Mouse (Mus musculus): ENCODE results near the gene Ctnna3.

The Ctnna3 gene

GRCm38 (mm10) chr10:63710211-63710610 lies 280.3 kb downstream of the Ctnna3 start:
- no peak for DNase-seq (ENCODE audit: low read depth)

- no peak for DNase-seq (ENCODE audit: low read depth)
Observed at GRCm38 (mm10) chr10:63712530-63712929, 282.6 kb downstream of the Ctnna3 start.

- no peak for DNase-seq (ENCODE audit: low read depth)
Observed at GRCm38 (mm10) chr10:63714151-63714550, 284.3 kb downstream of the Ctnna3 start.

- DNase-seq (ENCODE audit: low read depth): no peak
Observed at GRCm38 (mm10) chr10:63768871-63769270, 339.0 kb downstream of the Ctnna3 start.

- DNase-seq (ENCODE audit: low read depth): no peak
Observed at GRCm38 (mm10) chr10:63771656-63772055, 341.8 kb downstream of the Ctnna3 start.

- no peak for DNase-seq (ENCODE audit: low read depth)
Observed at GRCm38 (mm10) chr10:63772074-63772473, 342.2 kb downstream of the Ctnna3 start.

GRCm38 (mm10) chr10:63781948-63782347 lies 352.1 kb downstream of the Ctnna3 start:
- peak; percentile 9 for DNase-seq (ENCODE audit: low read depth)

- no peak for DNase-seq (ENCODE audit: low read depth)
Observed at GRCm38 (mm10) chr10:63784808-63785535, 355.1 kb downstream of the Ctnna3 start.

GRCm38 (mm10) chr10:63786390-63786789 lies 356.5 kb downstream of the Ctnna3 start:
- no peak for DNase-seq (ENCODE audit: low read depth)

- no peak for DNase-seq (ENCODE audit: low read depth)
Observed at GRCm38 (mm10) chr10:63803909-63804308, 374.0 kb downstream of the Ctnna3 start.

GRCm38 (mm10) chr10:63805551-63805950 lies 375.7 kb downstream of the Ctnna3 start:
- no peak for DNase-seq (ENCODE audit: low read depth)

GRCm38 (mm10) chr10:63806254-63806653 lies 376.4 kb downstream of the Ctnna3 start:
- no peak for DNase-seq (ENCODE audit: low read depth)

GRCm38 (mm10) chr10:63810043-63810617 lies 380.2 kb downstream of the Ctnna3 start:
- no peak for DNase-seq (ENCODE audit: low read depth)

- no peak for DNase-seq (ENCODE audit: low read depth)
Observed at GRCm38 (mm10) chr10:63839011-63839410, 409.1 kb downstream of the Ctnna3 start.

- no peak for DNase-seq (ENCODE audit: low read depth)
Observed at GRCm38 (mm10) chr10:63851946-63852345, 422.0 kb downstream of the Ctnna3 start.

- DNase-seq (ENCODE audit: low read depth): no peak
Observed at GRCm38 (mm10) chr10:63869123-63869522, 439.2 kb downstream of the Ctnna3 start.

GRCm38 (mm10) chr10:63880462-63880903 lies 450.6 kb downstream of the Ctnna3 start:
- DNase-seq (ENCODE audit: low read depth): no peak

GRCm38 (mm10) chr10:63886449-63887088 lies 456.7 kb downstream of the Ctnna3 start:
- DNase-seq (ENCODE audit: low read depth): no peak

- no peak for DNase-seq (ENCODE audit: low read depth)
Observed at GRCm38 (mm10) chr10:63894612-63895011, 464.7 kb downstream of the Ctnna3 start.

GRCm38 (mm10) chr10:63899891-63900290 lies 470.0 kb downstream of the Ctnna3 start:
- no peak for DNase-seq (ENCODE audit: low read depth)

GRCm38 (mm10) chr10:63908878-63909277 lies 479.0 kb downstream of the Ctnna3 start:
- no peak for DNase-seq (ENCODE audit: low read depth)

- no peak for DNase-seq (ENCODE audit: low read depth)
Observed at GRCm38 (mm10) chr10:63927334-63927733, 497.4 kb downstream of the Ctnna3 start, which contains the start of gene Gm10118. Gm10118 (minus strand) TSS chr10:63927434.

- DNase-seq (ENCODE audit: low read depth): no peak
Observed at GRCm38 (mm10) chr10:63933946-63934345, 504.0 kb downstream of the Ctnna3 start.

Data from NIH3T3 (cell line).